Mouse (Mus musculus) forebrain, embryonic 15.5 days (tissue): ENCODE results near the gene Hpf1. TPM values are rescaled to one million over a fixed set of nuclear protein-coding genes. Genes with fewer than 3 reads are reported as not detected.

Experiments used
- ATAC-seq: fragments of 200-750 bp; cut with Nextera tagmentation; replicated peaks from 2 replicates; pipeline ENCODE4 v1.8.0; 2017; ENCODE audit warnings: mild to moderate bottlenecking, moderate TSS enrichment, moderate library complexity
- H3K27ac ChIP-seq: fragments of 300-500 bp; sonication (generic); replicated peaks from 2 replicates; pipeline ENCODE4 v1.5.1; 2015; ENCODE audit warnings: mild to moderate bottlenecking, inconsistent platforms
- H3K27me3 ChIP-seq: fragments of 300-500 bp; sonication (generic); 2 replicates; pipeline ENCODE4 v1.6.1; 2015; ENCODE audit warnings: inconsistent platforms
- H3K36me3 ChIP-seq: fragments of 300-500 bp; sonication (generic); 2 replicates; pipeline ENCODE4 v1.6.1; 2015; ENCODE audit warnings: mild to moderate bottlenecking, inconsistent platforms
- H3K4me1 ChIP-seq: fragments of 300-500 bp; sonication (generic); 2 replicates; pipeline ENCODE4 v1.6.1; 2015; ENCODE audit warnings: inconsistent platforms
- H3K4me2 ChIP-seq: fragments of 300-500 bp; sonication (generic); replicated peaks from 2 replicates; pipeline ENCODE4 v1.6.1; 2015; ENCODE audit warnings: mild to moderate bottlenecking, inconsistent platforms
- H3K4me3 ChIP-seq: fragments of 300-500 bp; sonication (generic); 2 replicates; pipeline ENCODE4 v1.5.1; 2015; ENCODE audit warnings: mild to moderate bottlenecking, inconsistent platforms
- H3K9ac ChIP-seq: fragments of 300-500 bp; sonication (generic); replicated peaks from 2 replicates; pipeline ENCODE4 v1.6.1; 2015; ENCODE audit warnings: mild to moderate bottlenecking, inconsistent platforms
- H3K9me3 ChIP-seq: fragments of 300-500 bp; sonication (generic); 2 replicates; pipeline ENCODE4 v1.6.1; 2016; ENCODE audit warnings: inconsistent platforms
- WGBS: fragments of 180-500 bp; shearing (Covaris S2); methylation state at CpG from one replicate; pipeline ENCODE4 v1.1.7; 2015; ENCODE audit warnings: mixed read lengths; 5-methylcytosine and 5-hydroxymethylcytosine counted together
- polyA plus RNA-seq: library from polyadenylated mRNA; unstranded; fragments of >200 nt; fragmentation: Nextera tagmentation; extraction: Ambion mirVana; gene quantifications from 2 replicates; pipeline ENCODE4 v1.2.1, GENCODE M21; 2015

The Hpf1 gene
- polyA plus RNA-seq, 1 experiment from 2014 or later = 105 TPM

- H3K4me2 ChIP-seq = no peak overlapping the region
- no peaks in the 10 kb centered on the region for H3K9me3 ChIP-seq
- no peaks in the 10 kb centered on the region for H3K27me3 ChIP-seq
- H3K9ac ChIP-seq = no peak overlapping the region
- no peaks in the 10 kb centered on the region for H3K4me1 ChIP-seq
- H3K36me3 ChIP-seq = no peaks in the 10 kb centered on the region
- no peak overlapping the region for H3K27ac ChIP-seq
- 94% methylated on average over 2 of the region's 2 CpGs for WGBS
- no peak for ATAC-seq
- H3K4me3 ChIP-seq = no peak overlapping the region
These were observed 20.5 kb upstream of the Hpf1 start for GRCm38 (mm10) chr8:60869761-60870160.

DNA sequence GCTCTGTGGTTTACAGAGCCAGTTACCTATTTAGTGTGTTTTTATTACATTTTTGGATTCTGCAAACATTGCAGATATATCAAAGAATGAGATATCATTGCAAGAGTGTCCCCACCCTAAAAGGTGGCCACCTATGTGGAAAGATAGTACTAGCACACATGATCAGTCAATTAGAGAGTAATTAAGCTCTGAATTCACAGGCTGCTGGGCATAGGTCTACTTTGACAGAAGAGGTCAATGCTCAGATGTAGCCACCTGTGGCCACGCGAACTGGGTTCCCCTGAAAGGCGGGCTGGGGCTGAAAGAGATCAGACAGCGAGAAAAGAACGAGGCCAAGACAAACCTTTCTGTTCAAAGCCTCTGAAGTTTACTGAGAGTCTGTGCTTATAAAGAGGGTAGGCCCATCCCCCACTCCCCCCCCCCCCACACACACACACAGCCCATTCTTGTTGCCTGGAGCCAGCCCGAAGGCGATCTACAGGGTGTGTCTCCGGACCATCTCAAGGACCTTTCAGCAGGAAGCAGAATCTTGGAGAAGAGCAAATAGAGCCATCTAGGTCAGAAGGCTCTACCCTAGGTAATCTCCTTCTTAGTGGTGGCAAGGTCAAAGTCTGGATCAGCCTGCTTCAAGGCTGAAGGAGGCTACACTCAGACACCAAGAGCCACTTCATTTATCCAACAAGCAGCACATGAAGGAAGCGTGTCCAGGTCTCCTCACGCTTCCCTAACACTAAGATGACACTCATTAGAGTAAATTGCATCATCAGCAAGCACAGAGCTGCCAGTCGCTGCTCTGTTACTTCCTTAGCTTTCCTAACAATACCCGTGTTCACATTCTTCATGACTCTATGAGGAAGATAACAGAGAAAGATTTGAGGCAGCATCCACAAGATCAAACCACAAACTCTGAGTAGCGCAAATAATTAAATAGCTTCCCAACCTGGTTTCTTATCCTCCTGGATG, 19.7 kb upstream of the Hpf1 start:
- no peaks in the 10 kb centered on the region for H3K36me3 ChIP-seq
- H3K4me2 ChIP-seq = no peak overlapping the region
- no peaks in the 10 kb centered on the region for H3K4me1 ChIP-seq
- no peak overlapping the region for H3K9ac ChIP-seq
- ATAC-seq = no peak
- no peak overlapping the region for H3K27ac ChIP-seq
- no peak overlapping the region for H3K4me3 ChIP-seq
- H3K9me3 ChIP-seq = no peaks in the 10 kb centered on the region
- 82% methylated on average over 13 of the region's 13 CpGs for WGBS
- no peaks in the 10 kb centered on the region for H3K27me3 ChIP-seq

- Histone ChIP-seq H3K4me1 (no peaks in the 10 kb centered on the region), H3K27me3 (no peaks in the 10 kb centered on the region), H3K9me3 (no peaks in the 10 kb centered on the region), H3K4me3 (no peak overlapping the region), H3K9ac (no peak overlapping the region), H3K36me3 (no peaks in the 10 kb centered on the region), H3K27ac (no peak overlapping the region), H3K4me2 (no peak overlapping the region)
- WGBS = 94% methylated on average over 2 of the region's 2 CpGs
- ATAC-seq = no peak
These were observed 11.6 kb upstream of the Hpf1 start for GRCm38 (mm10) chr8:60878617-60879016.

DNA sequence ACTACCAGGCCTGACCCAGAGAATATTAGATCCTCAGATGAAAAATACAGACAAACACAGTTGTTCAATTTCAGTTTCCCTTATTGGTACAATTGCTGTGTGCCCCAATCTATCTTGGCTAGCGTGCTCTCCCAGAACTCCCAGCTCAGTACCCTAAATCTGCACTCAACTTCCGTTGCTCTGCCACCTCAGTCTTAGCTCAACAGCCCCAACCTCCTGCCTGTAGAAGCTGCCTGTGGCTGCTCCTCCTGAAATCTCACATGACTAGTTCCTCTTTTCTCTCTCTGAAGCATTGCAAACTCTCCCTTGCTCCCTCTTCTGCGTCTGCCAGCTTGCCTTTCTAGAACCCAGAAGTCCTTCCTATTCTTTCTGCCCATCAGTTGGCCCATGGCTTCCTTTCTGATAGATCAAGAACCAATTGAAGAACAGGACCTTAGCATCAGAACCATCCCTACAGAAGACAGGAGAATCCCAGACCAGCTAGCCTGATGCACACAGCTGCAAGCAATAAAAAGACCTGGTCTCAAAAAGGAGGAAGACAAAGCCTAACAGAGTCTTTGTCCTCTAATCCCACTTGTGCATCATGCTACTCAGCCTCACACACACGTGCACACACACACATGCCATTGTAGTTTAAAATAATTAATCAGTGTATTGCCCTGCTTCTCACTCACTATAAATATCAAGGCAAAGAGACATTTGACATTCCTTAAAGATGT, 6.6 kb upstream of the Hpf1 start:
- H3K36me3 ChIP-seq = no peaks in the 10 kb centered on the region
- no peaks in the 10 kb centered on the region for H3K27me3 ChIP-seq
- no peaks in the 10 kb centered on the region for H3K4me1 ChIP-seq
- H3K27ac ChIP-seq = no peak overlapping the region
- H3K4me2 ChIP-seq = no peak overlapping the region
- ATAC-seq = no peak
- H3K9ac ChIP-seq = no peak overlapping the region
- no peaks in the 10 kb centered on the region for H3K9me3 ChIP-seq
- no peak overlapping the region for H3K4me3 ChIP-seq
- WGBS = 73% methylated on average over 4 of the region's 4 CpGs

GRCm38 (mm10) chr8:60886736-60887135, 3.5 kb upstream of the Hpf1 start:
- no peak overlapping the region for H3K4me3 ChIP-seq
- H3K27me3 ChIP-seq = no peaks in the 10 kb centered on the region
- no peak overlapping the region for H3K4me2 ChIP-seq
- H3K9me3 ChIP-seq = no peaks in the 10 kb centered on the region
- H3K4me1 ChIP-seq = peaks cover 10% of the 10 kb centered on the region
- 28% methylated on average over 6 of the region's 6 CpGs for WGBS
- H3K27ac ChIP-seq = no peak overlapping the region
- ATAC-seq = no peak
- no peak overlapping the region for H3K9ac ChIP-seq
- no peaks in the 10 kb centered on the region for H3K36me3 ChIP-seq

- H3K4me3 ChIP-seq = peak overlapping the region; percentile 71; the same call in 1 of the 2 replicates
These were observed 931 bp upstream of the Hpf1 start for GRCm38 (mm10) chr8:60889131-60889842.

GRCm38 (mm10) chr8:60890520-60890874, 279 bp downstream of the Hpf1 start:
- peak overlapping the region; percentile 82 for H3K9ac ChIP-seq
- peaks cover 22% of the 10 kb centered on the region for H3K4me1 ChIP-seq
- H3K9me3 ChIP-seq = no peaks in the 10 kb centered on the region
- peak overlapping the region; percentile 73 for H3K4me2 ChIP-seq
- H3K27ac ChIP-seq = peak overlapping the region; percentile 54; the same call in 1 of the 2 replicates
- H3K27me3 ChIP-seq = no peaks in the 10 kb centered on the region
- WGBS = 3% methylated on average over 22 of the region's 23 CpGs
- peak overlapping the region; percentile 71 for H3K4me3 ChIP-seq
- ATAC-seq = no peak
- no peaks in the 10 kb centered on the region for H3K36me3 ChIP-seq

More at GRCm38 (mm10) chr8:60889131-60889842, 931 bp upstream of the Hpf1 start:
- H3K27ac ChIP-seq = no peak overlapping the region
- WGBS = 80% methylated on average over 11 of the region's 11 CpGs
- no peak for ATAC-seq
- H3K4me2 ChIP-seq = peak overlapping the region; percentile 73
- no peaks in the 10 kb centered on the region for H3K27me3 ChIP-seq
- H3K36me3 ChIP-seq = no peaks in the 10 kb centered on the region
- H3K9me3 ChIP-seq = no peaks in the 10 kb centered on the region
- no peak overlapping the region for H3K9ac ChIP-seq
- peaks cover 22% of the 10 kb centered on the region for H3K4me1 ChIP-seq

DNA sequence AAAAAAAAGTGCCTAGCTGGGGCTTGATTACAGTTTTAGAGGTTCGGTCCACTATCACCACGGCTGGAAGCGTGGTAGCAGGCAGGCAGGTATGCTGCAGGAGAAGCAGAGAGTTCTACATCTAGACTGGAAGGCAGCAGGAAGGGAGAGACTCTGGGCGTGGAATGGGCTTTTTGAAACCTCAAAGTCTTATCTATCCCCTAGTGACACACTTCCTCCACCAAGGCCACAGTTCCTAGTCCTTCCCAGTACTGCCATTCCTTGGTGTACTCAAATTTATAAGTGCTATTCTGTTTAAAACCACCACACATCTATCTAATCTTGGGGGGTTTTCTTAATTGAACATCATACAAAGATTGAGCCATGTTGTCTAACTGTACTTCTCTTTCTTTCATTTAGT, 1.5 kb downstream of the Hpf1 start:
- H3K4me2 ChIP-seq = peak overlapping the region; percentile 73
- no peaks in the 10 kb centered on the region for H3K9me3 ChIP-seq
- H3K4me3 ChIP-seq = no peak overlapping the region
- peaks cover 22% of the 10 kb centered on the region for H3K4me1 ChIP-seq
- no peaks in the 10 kb centered on the region for H3K36me3 ChIP-seq
- H3K9ac ChIP-seq = no peak overlapping the region
- H3K27me3 ChIP-seq = no peaks in the 10 kb centered on the region
- no peak overlapping the region for H3K27ac ChIP-seq
- 94% methylated on average over 4 of the region's 4 CpGs for WGBS
- no peak for ATAC-seq

DNA sequence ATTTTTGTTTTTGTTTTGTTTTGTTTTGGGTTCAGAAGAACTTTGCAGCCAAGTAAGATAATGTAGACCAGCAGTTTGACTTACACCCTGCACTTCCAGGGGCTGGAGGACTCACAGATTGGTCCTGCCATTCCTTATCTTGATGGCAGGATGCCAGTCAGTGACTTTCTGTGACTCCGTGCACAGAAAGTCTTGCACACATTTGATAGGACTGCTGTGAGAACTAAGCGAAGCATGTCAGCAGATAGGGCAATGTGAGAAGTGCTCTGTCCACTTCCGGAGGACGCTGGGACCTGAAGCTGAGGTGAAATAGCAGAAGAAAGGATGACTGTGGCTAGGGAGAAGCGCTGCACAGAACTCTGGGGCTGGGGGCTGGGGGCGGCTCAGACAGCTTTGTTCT, 5.7 kb downstream of the Hpf1 start:
- ATAC-seq = no peak
- Histone ChIP-seq H3K4me1 (peaks cover 21% of the 10 kb centered on the region), H3K9me3 (no peaks in the 10 kb centered on the region), H3K4me3 (no peak overlapping the region), H3K27ac (no peak overlapping the region), H3K4me2 (no peak overlapping the region), H3K36me3 (0 out of 2 replicates have a peak, but pooled peaks cover 5% of the 10 kb centered on the region), H3K27me3 (no peaks in the 10 kb centered on the region), H3K9ac (no peak overlapping the region)
- WGBS = 93% methylated on average over 6 of the region's 6 CpGs

GRCm38 (mm10) chr8:60900147-60900546, 9.9 kb downstream of the Hpf1 start:
- 64% methylated on average over 9 of the region's 9 CpGs for WGBS
- H3K4me2 ChIP-seq = no peak overlapping the region
- H3K36me3 ChIP-seq = peaks cover 12% of the 10 kb centered on the region; the same call in 1 of the 2 replicates
- no peaks in the 10 kb centered on the region for H3K27me3 ChIP-seq
- no peak overlapping the region for H3K4me3 ChIP-seq
- H3K27ac ChIP-seq = no peak overlapping the region
- no peak for ATAC-seq
- H3K9ac ChIP-seq = no peak overlapping the region
- no peaks in the 10 kb centered on the region for H3K4me1 ChIP-seq
- H3K9me3 ChIP-seq = no peaks in the 10 kb centered on the region

GRCm38 (mm10) chr8:60912081-60912480, 21.9 kb downstream of the Hpf1 start:
- no peak overlapping the region for H3K9ac ChIP-seq
- ATAC-seq = no peak
- H3K27me3 ChIP-seq = no peaks in the 10 kb centered on the region
- no peak overlapping the region for H3K4me2 ChIP-seq
- no peak overlapping the region for H3K27ac ChIP-seq
- 66% methylated on average over 4 of the region's 4 CpGs for WGBS
- no peaks in the 10 kb centered on the region for H3K4me1 ChIP-seq
- no peak overlapping the region for H3K4me3 ChIP-seq
- peaks cover 9% of the 10 kb centered on the region; the same call in 1 of the 2 replicates for H3K36me3 ChIP-seq
- H3K9me3 ChIP-seq = no peaks in the 10 kb centered on the region

DNA sequence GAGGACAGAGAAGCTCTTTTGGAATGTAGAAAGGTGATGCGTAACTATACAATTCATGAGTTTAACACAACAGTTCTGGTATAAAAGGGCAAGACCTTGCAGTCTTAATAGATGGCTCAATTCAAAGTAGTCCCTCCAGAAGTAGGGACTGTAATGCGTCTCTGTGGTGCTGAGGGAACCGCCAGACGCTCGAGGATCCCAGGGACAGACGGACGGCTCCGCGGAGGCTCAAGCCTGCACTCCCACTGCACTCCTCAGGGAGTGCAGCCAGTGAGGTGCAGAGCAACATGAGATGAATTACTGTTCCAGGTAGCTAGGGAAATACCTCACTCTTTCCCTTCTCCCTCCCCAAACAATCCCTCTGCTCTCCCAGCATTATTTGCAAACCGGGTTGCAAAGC, 22.3 kb downstream of the Hpf1 start:
- ATAC-seq = no peak
- H3K4me3 ChIP-seq = no peak overlapping the region
- WGBS = 56% methylated on average over 10 of the region's 10 CpGs

More for the DNA sequence above, 22.3 kb downstream of the Hpf1 start:
- peaks cover 9% of the 10 kb centered on the region; the same call in 1 of the 2 replicates for H3K36me3 ChIP-seq
- no peak overlapping the region for H3K4me2 ChIP-seq
- H3K27ac ChIP-seq = no peak overlapping the region
- H3K9me3 ChIP-seq = no peaks in the 10 kb centered on the region
- no peak overlapping the region for H3K9ac ChIP-seq
- H3K4me1 ChIP-seq = no peaks in the 10 kb centered on the region
- no peaks in the 10 kb centered on the region for H3K27me3 ChIP-seq
